In the genomic region with DNA sequence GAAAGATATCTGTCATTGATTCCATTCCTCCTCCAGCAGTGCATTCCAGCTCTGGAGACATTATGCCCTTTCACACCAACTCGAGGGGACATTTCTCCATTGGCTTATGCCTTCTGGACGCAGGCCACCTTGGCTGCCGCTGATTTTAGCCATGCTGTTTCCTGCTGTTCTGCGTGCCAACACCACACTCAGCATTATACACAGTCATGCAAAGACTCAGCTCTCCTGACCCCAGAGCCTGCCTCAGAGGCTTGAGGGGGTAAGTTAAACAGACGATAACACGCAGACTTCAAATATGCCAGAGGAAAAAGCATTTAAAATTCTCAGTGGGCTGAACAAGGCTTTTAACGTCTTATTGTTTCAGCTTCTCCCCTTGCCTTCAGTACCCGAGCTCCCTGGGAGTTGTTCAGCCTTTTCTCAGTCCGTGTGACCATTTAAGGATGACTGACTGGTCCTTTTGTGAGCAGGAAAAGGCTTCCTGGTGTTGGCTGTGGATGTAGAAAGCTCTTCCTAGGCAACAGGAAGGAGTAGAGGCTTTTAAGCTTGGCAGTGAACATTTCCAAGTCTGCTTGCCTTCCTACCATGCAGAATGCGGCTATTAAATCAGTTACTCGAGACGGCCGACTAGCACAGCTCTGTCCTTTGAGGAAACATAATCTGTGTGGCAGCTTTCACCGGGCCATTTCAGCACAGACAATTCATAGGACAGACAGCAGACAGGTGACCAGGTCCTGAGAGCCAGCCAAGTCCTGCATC, we compare ENCODE assay signal across 8 mouse cellular contexts. TPM values are rescaled to one million over a fixed set of nuclear protein-coding genes. Genes with fewer than 3 reads are reported as not detected.
DNase-seq lines count a peak whose midpoint lies in the region; ATAC-seq and TF ChIP-seq lines count a peak whose summit lies in the region.

No protein-coding gene starts in this region.

- H3K9ac ChIP-seq in liver, adult 2 months (ENCODE audit: low read depth, low read length) = no peak overlapping the region
- H3K9ac ChIP-seq in liver, embryonic 11.5 days (ENCODE audit: low read depth, low read length) = no peak overlapping the region
- no peak overlapping the region for H3K9ac ChIP-seq in kidney, postnatal 0 days (ENCODE audit: low read depth, low read length)
- no peak overlapping the region for H3K9ac ChIP-seq in midbrain, embryonic 14.5 days (replicated peaks; ENCODE audit: low read length)

- TF ChIP-seq POLR2A in liver, adult 2 months (IDR thresholded peaks at IDR 0.05; ENCODE audit: extremely low read depth, insufficient read depth, low read length) = no peak

- TF ChIP-seq CTCF in liver, adult 2 months (IDR thresholded peaks at IDR 0.05; ENCODE audit: low read depth, low read length) = no peak
- no peak for TF ChIP-seq CTCF in kidney, postnatal 0 days (IDR thresholded peaks at IDR 0.05; ENCODE audit: low read depth)

- no peaks in the 10 kb centered on the region for H3K36me3 ChIP-seq in liver, adult 2 months (ENCODE audit: control insufficient read depth, insufficient read depth, low read length)
- no peaks in the 10 kb centered on the region for H3K36me3 ChIP-seq in liver, embryonic 11.5 days (ENCODE audit: control insufficient read depth, insufficient read depth, low read length)
- no peaks in the 10 kb centered on the region for H3K36me3 ChIP-seq in kidney, postnatal 0 days (ENCODE audit: insufficient read depth, low read length)
- no peaks in the 10 kb centered on the region for H3K36me3 ChIP-seq in midbrain, embryonic 14.5 days (ENCODE audit: control insufficient read depth, insufficient read depth, low read length)

- H3K4me1 ChIP-seq in liver, adult 2 months (ENCODE audit: control insufficient read depth, insufficient read depth, low read length) = no peaks in the 10 kb centered on the region
- no peaks in the 10 kb centered on the region for H3K4me1 ChIP-seq in liver, embryonic 11.5 days (replicated peaks; ENCODE audit: control insufficient read depth, insufficient read depth, low read length)
- H3K4me1 ChIP-seq in kidney, postnatal 0 days (replicated peaks; ENCODE audit: insufficient read depth, low read length) = peaks cover 9% of the 10 kb centered on the region
- H3K4me1 ChIP-seq in midbrain, embryonic 14.5 days (ENCODE audit: control insufficient read depth, insufficient read depth, low read length) = peaks cover 34% of the 10 kb centered on the region

- no peaks in the 10 kb centered on the region for H3K27me3 ChIP-seq in liver, adult 2 months (ENCODE audit: control insufficient read depth, insufficient read depth, low read length)
- H3K27me3 ChIP-seq in liver, embryonic 11.5 days (replicated peaks; ENCODE audit: control insufficient read depth, insufficient read depth, low read length) = no peaks in the 10 kb centered on the region; the same call in 1 of the 2 replicates
- H3K27me3 ChIP-seq in kidney, postnatal 0 days (ENCODE audit: insufficient read depth, low read length) = no peaks in the 10 kb centered on the region
- H3K27me3 ChIP-seq in midbrain, embryonic 14.5 days (ENCODE audit: control insufficient read depth, insufficient read depth, low read length) = peaks cover 4% of the 10 kb centered on the region

- no peak overlapping the region for H3K4me3 ChIP-seq in liver, adult 2 months (ENCODE audit: insufficient read depth, low read depth, low read length)
- H3K4me3 ChIP-seq in liver, embryonic 11.5 days (ENCODE audit: low read depth, low read length) = no peak overlapping the region
- H3K4me3 ChIP-seq in kidney, postnatal 0 days (replicated peaks; ENCODE audit: low read depth, low read length) = no peak overlapping the region
- H3K4me3 ChIP-seq in midbrain, embryonic 14.5 days (replicated peaks; ENCODE audit: low read depth, low read length) = no peak overlapping the region

- no peaks in the 10 kb centered on the region for H3K79me2 ChIP-seq in liver, adult 2 months (ENCODE audit: control insufficient read depth, insufficient read depth, low read length)

- 53% methylated on average over 14 of the region's 14 CpGs for WGBS in liver, adult 2 months
- 58% methylated on average over 14 of the region's 14 CpGs for WGBS in liver, embryonic 11.5 days
- WGBS in kidney, postnatal 0 days = 14% methylated on average over 14 of the region's 14 CpGs
- WGBS in midbrain, embryonic 14.5 days = 5% methylated on average over 14 of the region's 14 CpGs

- ATAC-seq in liver, embryonic 11.5 days (replicated peaks; ENCODE audit: low FRiP score) = no peak
- peak; percentile 65 for ATAC-seq in common myeloid progenitor, adult 5-6 weeks (replicated peaks; ENCODE audit: low read depth, poor library complexity, severe bottlenecking)
- no peak; the same call in 1 of the 2 replicates for ATAC-seq in kidney, postnatal 0 days (replicated peaks; ENCODE audit: low FRiP score, low read depth)
- peak; percentile 46; the same call in 1 of the 2 replicates for ATAC-seq in midbrain, embryonic 14.5 days (ENCODE audit: low FRiP score, low TSS enrichment)

- no peaks in the 10 kb centered on the region for H3K9me3 ChIP-seq in liver, embryonic 11.5 days (ENCODE audit: control insufficient read depth, low read length)
- H3K9me3 ChIP-seq in kidney, postnatal 0 days (replicated peaks; ENCODE audit: low read length) = no peaks in the 10 kb centered on the region
- H3K9me3 ChIP-seq in midbrain, embryonic 14.5 days (ENCODE audit: control insufficient read depth, low read length) = no peaks in the 10 kb centered on the region

- peak; percentile 26 for DNase-seq in liver, adult 2 months (ENCODE audit: extremely low read depth, low read depth, low spot score)
- DNase-seq in liver, embryonic 11.5 days (ENCODE audit: low spot score) = no peak
- peak; percentile 29 to 51 for DNase-seq in heart, adult 9 months (ENCODE audit: low spot score in 2 of 2)
- peak; percentile 64 for DNase-seq in kidney, postnatal 0 days (ENCODE audit: low spot score)
- DNase-seq in midbrain, embryonic 14.5 days = peak; percentile 71
- no peak for DNase-seq in layer of hippocampus, postnatal 14 days (ENCODE audit: low spot score in 2 of 2)
- DNase-seq in frontal cortex, postnatal 36 days (ENCODE audit: low spot score in 2 of 2) = no peak

- no peak overlapping the region for H3K4me2 ChIP-seq in liver, embryonic 11.5 days
- no peak overlapping the region for H3K4me2 ChIP-seq in kidney, postnatal 0 days (ENCODE audit: low read length)
- H3K4me2 ChIP-seq in midbrain, embryonic 14.5 days (ENCODE audit: low read length) = peak overlapping the region; percentile 29

- peak overlapping the region; percentile 5 for H3K27ac ChIP-seq in liver, adult 2 months (replicated peaks; ENCODE audit: insufficient read depth, low read depth, low read length)
- no peak overlapping the region for H3K27ac ChIP-seq in liver, embryonic 11.5 days (ENCODE audit: low read depth, low read length)
- H3K27ac ChIP-seq in kidney, postnatal 0 days = peak overlapping the region; percentile 36
- H3K27ac ChIP-seq in midbrain, embryonic 14.5 days (replicated peaks; ENCODE audit: low read depth, low read length) = peak overlapping the region; percentile 63

RNA-seq across cellular contexts. Expression of a gene that starts 59.8 kb away (rescaled TPM):
- 0.18 and 0.20 TPM in 2 replicates for total RNA-seq in liver, adult 2 months (2014; rRNA removed)
- polyA plus RNA-seq in liver, adult 2 months (2012; rRNA removed) = 0.10 and 0.23 TPM in 2 replicates
- polyA plus RNA-seq in liver, embryonic 11.5 days (2014; fragmentation: Nextera tagmentation; extraction: Ambion mirVana) = 0.10 and 0.27 TPM in 2 replicates
- 0.09 TPM in 1 of 2 replicates, not detected in the other for total RNA-seq in common myeloid progenitor, adult 5-6 weeks (2017)
- 0.58 and 0.84 TPM in 2 replicates for polyA plus RNA-seq in kidney, postnatal 0 days (2015; fragmentation: Nextera tagmentation; extraction: Ambion mirVana)
- 83.2 and 93.7 TPM in 2 replicates for polyA plus RNA-seq in midbrain, embryonic 14.5 days (2014; fragmentation: Nextera tagmentation; extraction: Ambion mirVana)
- total RNA-seq in layer of hippocampus, postnatal 14 days (2021) = 100 to 1,000 TPM; 104 to 109 TPM

Comparison
In these comparisons a context has a peak if more than half of its experiments do, and no peak if none do; other contexts are left out.
1. DNase-seq: peak in liver, adult 2 months (single experiment), heart, adult 9 months (2 of 2), kidney, postnatal 0 days (single experiment) and midbrain, embryonic 14.5 days (single experiment); none in liver, embryonic 11.5 days (single experiment), layer of hippocampus, postnatal 14 days (0 of 2) and frontal cortex, postnatal 36 days (0 of 2).
2. ATAC-seq: peak in common myeloid progenitor, adult 5-6 weeks (single experiment) and midbrain, embryonic 14.5 days (single experiment); none in liver, embryonic 11.5 days (single experiment) and kidney, postnatal 0 days (single experiment).
3. RNA of a gene that starts 59.8 kb away (polyA plus RNA-seq): 83.2 to 93.7 TPM in midbrain, embryonic 14.5 days; 0.58 to 0.84 TPM in kidney, postnatal 0 days, 0.10 to 0.23 TPM in liver, adult 2 months and 0.10 to 0.27 TPM in liver, embryonic 11.5 days; every median in the first group is over 10 times any median in the second.